Mouse (Mus musculus): ENCODE data around the gene Klhl31.
A peak's percentile ranks its signal among the peaks of the same experiment; 100 is the strongest.

The Klhl31 gene

GRCm38 (mm10) chr9:77636450-77636951 is at the start of gene Klhl31:
TSS of gene Klhl31 (plus strand) at chr9:77636500.
- DNase-seq (ENCODE audit: low read depth), result no peak

- no peak for DNase-seq (ENCODE audit: low read depth)
Measured at GRCm38 (mm10) chr9:77586806-77587591, 49.3 kb upstream of the Klhl31 start.

- no peak for DNase-seq (ENCODE audit: low read depth)
Measured at GRCm38 (mm10) chr9:77587616-77588015, 48.7 kb upstream of the Klhl31 start.

DNA sequence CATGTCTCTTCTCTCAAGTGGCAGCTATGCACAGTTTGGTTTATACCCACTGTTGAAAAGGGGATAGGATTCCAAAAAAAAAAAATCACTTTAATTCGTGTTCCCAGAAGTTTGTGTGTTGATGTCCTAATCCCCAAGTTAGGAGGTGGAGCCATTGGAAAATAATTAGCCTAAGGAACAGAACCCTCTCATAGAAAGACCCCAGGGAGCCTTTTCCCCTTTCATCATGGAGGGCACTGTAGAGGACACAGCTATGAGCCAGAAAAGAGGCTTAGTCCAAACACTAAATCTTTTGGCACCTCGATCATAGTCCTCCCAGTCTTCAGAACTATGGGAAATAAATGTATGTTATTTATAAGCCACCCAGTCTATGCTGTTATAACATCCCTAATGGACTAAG is 46.8 kb upstream of the Klhl31 start:
- DNase-seq (ENCODE audit: low read depth), result no peak

DNA sequence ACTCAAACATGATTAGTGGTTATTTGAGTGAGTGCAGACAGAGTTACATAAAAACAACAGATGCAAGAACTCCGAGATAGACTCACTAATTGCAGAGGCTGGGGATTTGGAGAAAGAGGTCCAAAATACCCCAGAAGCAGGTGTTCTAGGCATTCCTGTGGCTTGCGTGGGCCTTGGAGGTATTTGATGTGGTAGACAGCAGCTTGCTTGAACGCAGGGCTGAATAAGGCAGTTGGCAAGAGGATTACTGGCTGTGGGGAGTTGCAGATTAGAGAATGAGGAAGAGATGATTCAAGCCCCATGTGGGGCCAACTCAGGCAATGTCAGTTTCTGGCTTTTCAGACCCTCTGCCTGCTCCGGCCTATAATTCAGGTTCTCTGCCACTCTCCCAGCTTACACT is 43.9 kb upstream of the Klhl31 start:
- no peak for DNase-seq (ENCODE audit: low read depth)

GRCm38 (mm10) chr9:77595006-77595626 is 41.2 kb upstream of the Klhl31 start:
- no peak for DNase-seq (ENCODE audit: low read depth)

- peak; percentile 80 for DNase-seq (ENCODE audit: low read depth)
Measured at GRCm38 (mm10) chr9:77596355-77596754, 39.9 kb upstream of the Klhl31 start.

- DNase-seq (ENCODE audit: low read depth), result no peak
Measured at GRCm38 (mm10) chr9:77598560-77598959, 37.7 kb upstream of the Klhl31 start.

GRCm38 (mm10) chr9:77602302-77603266 is 33.7 kb upstream of the Klhl31 start:
- no peak for DNase-seq (ENCODE audit: low read depth)

DNA sequence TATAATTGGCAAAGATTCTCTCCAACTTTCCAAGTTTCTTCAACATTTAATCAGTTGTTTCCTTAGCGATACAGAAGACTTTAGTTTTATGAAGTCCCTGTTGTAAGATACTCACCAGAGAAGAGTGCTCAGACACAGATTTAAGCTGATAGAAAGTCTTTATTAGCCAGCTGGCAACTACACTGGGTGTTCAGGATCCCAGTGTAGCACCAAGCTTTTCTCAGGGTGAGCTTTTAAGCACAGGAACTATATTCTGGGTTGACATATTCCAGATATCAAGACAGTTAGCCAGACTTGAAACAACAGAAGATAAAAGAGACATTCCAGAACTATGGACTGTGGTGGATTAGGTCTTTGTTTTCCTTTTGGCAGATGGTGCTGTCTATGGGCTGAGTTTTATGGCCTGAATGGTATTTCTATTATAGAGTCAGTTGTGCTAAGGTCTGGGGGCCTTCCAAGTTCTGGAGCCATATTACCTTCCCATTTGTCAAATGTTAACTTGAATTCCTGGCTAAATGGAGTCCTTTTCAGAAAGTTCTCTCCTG is 32.3 kb upstream of the Klhl31 start:
- DNase-seq (ENCODE audit: low read depth), result no peak

GRCm38 (mm10) chr9:77607295-77607694 is 29.0 kb upstream of the Klhl31 start:
- no peak for DNase-seq (ENCODE audit: low read depth)

DNA sequence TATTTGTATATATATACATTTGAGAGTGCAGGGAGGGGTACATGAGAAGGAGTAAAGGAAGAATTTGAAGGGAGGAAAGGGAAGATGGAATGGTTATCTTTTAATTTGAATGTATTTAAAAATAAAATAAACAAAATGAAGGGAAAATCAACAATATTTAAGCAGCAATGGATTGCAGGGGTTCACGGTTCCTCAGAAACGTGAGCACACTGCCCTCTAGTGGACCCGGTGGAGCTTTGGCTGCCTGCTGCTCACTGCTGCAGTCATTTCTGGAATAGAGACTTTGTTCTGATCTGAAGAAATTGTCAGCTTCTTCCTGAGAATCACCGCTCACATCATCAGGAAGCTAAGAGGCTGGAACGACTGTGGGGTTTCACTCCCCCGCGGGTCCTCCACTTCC is 28.5 kb upstream of the Klhl31 start:
- DNase-seq (ENCODE audit: low read depth), result peak; percentile 63

DNA sequence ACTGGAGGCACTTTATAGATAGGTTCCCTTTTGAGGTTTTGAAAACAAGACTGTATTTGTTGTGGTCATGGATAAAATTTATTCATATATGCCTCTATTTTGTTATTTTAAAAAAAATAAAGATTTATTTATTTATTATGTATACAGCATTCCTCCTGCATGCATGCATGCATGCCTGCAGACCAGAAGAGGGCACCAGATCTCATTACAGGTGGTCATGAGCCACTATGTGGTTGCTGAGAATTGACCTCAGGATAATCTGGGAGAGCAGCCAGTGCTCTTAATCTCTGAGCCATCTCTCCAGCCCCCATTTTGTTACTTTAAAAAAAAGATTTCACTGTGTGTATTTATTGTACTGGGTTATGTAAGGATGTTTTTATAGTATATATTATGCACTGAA is 25.5 kb upstream of the Klhl31 start:
- peak; percentile 13 for DNase-seq (ENCODE audit: low read depth)

- DNase-seq (ENCODE audit: low read depth), result no peak
Measured at GRCm38 (mm10) chr9:77612349-77612748, 24.0 kb upstream of the Klhl31 start.

- no peak for DNase-seq (ENCODE audit: low read depth)
Measured at GRCm38 (mm10) chr9:77615868-77616267, 20.4 kb upstream of the Klhl31 start.

DNA sequence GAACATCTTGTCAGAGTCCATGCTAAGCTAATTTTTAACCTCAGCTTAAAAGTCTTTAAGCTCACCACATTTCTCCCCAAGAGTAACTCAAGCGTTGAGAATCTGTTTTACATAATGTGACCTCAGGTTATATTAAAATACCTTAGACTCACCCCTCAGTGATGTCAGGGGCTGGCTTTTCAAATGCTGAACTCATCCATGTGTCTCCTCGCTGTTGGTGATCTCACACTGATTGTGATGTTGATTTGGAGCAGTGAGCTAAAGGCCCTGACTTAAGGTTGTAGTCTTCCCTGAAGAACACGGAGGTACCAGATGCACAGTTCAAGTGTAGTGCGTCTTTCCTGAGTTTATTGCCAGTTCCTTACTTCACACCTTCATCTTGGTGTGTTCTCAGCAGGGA is 19.5 kb upstream of the Klhl31 start:
- no peak for DNase-seq (ENCODE audit: low read depth)

DNA sequence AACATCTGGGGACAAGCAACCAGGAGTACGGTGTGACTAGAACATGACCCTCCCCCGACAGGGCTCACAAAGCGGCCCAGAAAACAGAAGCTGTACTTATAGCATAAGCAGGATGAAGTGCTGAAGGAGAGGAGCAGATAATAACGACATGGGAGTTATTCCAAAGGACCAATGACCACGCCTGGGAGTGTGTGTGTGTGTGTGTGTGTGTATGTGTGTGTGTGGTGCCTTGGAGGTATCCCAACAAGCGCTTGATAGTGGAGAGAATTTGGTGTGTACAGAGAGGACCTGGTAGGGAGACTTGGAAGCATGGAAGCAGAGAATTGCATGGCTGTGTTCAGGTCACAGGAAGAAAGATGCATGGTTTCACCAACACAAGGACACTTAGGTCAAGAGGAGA is 18.5 kb upstream of the Klhl31 start:
- no peak for DNase-seq (ENCODE audit: low read depth)

DNA sequence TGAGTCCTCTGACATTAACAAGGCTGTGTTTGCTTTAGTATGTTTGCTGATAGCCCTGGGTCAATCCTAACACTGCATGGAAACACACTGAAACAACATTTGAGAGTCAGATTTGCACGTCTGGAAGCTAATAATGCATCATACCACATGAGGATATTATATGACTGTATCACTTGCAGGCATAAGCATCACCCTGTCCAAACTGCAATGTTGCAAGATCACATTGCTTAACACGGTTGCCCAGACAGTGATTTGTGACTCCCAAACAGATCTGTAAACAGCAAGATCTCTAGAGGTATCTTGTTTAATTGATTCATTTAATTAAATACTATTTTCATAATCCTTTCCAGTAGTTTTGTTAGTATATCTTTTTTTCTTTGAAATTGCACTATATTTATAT is 17.9 kb upstream of the Klhl31 start:
- no peak for DNase-seq (ENCODE audit: low read depth)

DNA sequence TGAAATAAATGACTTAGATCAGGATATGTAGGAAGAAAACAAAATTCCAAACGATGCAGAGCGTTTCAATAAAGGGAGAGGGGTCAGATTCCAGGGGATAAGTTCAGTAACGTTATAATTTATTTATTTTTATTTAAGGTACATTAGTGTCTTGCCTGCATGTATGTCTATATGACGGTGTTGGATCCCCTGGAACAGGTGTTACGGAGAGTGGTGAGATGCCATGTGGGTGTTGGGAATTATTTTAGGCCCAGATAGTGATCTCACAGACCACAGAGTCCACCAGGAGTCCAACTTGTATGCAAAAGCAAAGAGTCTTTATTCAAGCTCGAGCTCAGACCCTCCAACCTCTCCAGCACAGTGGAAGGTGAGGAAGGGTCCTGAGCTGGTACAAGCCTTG is 16.2 kb upstream of the Klhl31 start:
- DNase-seq (ENCODE audit: low read depth), result no peak

DNA sequence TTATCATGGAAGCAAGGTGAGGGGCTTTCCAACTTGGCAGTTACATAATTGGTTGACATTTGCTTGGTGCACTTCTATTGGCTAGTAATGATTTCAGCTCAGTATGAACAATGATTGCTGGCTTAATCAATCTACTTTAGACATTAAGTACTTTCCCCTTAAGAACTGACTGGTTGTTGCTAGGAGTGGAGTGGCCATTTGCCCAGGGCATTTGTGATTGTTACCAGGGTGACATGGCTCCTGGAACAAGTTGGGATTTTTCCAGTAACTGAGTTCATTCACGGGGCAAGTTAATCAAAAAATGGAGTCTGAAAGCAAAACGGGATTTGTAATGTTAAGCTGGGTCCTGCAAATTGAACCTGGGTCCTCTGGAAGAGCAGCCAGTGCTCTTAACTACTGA is 15.8 kb upstream of the Klhl31 start:
- DNase-seq (ENCODE audit: low read depth), result peak; percentile 3

DNA sequence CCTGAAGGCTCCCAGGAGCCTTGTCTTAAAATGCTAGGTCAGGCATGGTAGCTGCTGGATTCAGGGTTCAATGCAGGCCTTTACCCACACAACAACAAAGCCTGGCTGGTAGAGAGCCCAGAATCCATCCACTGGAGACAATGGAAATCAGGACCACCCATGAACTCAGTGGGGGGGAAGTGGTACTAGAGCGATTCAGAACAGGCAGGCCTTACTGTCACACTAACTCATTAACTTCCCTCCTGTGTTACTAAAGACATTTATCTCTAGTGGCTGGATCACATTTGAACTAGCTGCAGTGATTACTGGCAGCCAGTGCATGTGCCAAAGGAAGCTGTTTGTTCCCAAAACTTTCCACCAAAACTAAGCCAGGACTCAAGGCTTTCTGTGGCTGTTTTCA is 13.4 kb upstream of the Klhl31 start:
- no peak for DNase-seq (ENCODE audit: low read depth)

All from NIH3T3 (cell line).